Mouse (Mus musculus): ENCODE data around the gene H2-Q7.
"Not testable (repeated sequence)": the region's sequence is repeated elsewhere in the genome, so short reads cannot be mapped to it uniquely, and the experiment has no call there.

H2-Q7 gene

DNA sequence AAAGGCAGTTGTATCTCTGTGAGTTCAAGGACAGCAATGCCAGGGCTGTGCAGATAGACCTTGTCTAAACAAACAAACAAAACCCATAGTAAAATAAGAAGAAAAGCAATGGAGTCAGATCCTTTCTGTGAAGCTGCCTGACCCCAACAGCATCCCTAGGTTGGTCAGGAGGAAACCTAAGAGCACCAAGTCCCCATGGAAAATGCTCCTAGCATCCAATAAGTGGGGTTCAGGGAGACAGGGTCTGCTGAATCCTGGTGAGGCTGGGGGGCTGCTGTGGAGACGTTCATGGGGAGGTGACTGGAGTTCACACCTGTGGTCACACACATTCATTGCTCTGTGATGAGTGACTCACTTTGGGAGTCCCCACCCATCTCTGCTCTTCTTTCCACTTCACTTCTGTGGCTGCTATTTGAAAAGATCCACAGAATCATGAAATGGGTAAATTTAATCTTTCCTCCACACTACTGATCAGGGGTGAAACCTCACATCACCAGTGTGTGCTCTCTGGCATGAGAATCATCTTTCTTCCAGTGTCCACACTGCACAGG lies 1.5 kb upstream of the H2-Q7 start:
- DNase-seq: not testable (repeated sequence)

DNA sequence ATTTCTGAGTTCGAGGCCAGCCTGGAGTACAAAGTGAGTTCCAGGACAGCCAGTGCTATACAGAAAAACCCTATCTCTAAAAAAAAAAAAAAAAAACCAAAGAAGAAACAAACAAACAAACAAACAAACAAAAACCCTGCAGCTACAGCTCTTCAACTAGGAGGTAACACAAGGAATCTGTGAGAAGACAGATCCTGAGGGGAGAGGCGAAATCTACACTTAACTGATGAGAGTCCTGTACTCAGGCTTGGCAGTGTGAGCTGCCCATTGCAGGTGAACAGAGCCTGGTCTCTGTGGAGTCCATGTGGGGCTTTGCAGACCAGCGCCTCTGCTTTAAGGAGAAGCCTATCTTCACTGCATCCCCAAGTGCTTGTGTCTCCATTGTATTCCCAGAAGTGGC lies 560 bp upstream of the H2-Q7 start:
- not testable (repeated sequence) for DNase-seq

DNA sequence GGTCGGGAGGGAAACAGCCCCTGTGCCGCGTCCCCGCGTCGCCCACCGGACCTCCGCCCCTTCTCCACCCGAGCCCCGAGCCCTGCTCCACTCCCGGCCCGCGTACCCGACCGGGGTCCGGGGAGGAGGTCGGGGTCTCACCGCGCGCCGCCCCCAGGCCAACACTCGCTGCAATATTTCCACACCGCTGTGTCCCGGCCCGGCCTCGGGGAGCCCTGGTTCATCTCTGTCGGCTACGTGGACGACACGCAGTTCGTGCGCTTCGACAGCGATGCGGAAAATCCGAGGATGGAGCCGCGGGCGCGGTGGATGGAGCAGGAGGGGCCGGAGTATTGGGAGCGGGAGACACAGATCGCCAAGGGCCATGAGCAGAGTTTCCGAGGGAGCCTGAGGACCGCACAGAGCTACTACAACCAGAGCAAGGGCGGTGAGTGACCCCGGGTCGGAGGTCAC lies 366 bp downstream of the H2-Q7 start:
- peak; percentile 13 to 17 for DNase-seq

DNA sequence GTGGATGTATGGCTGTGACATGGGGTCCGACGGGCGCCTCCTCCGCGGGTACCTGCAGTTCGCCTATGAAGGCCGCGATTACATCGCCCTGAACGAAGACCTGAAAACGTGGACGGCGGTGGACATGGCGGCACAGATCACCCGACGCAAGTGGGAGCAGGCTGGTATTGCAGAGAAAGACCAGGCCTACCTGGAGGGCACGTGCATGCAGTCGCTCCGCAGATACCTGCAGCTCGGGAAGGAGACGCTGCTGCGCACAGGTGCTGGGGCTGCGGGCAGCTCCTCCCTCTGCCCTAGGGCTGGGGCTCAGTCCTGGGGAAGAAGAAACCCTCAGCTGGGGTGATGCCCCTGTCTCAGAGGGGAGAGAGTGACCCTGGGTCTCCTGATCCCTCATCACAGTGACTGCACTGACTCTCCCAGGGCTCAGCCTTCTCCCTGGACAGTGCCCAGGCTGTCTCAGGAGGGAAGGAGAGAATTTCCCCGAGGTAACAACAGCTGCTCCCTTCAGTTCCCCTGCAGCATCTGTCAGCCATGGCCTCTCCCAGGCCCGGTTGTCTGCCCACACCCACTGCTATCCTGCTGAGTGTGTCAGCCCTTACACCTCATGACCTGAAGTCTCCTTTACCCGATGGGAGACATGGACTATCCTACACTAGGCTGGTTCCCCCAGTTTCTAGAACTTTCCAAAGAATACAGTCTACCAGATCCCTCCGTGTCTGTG lies 1.1 kb downstream of the H2-Q7 start:
- not testable (repeated sequence) for DNase-seq

DNA sequence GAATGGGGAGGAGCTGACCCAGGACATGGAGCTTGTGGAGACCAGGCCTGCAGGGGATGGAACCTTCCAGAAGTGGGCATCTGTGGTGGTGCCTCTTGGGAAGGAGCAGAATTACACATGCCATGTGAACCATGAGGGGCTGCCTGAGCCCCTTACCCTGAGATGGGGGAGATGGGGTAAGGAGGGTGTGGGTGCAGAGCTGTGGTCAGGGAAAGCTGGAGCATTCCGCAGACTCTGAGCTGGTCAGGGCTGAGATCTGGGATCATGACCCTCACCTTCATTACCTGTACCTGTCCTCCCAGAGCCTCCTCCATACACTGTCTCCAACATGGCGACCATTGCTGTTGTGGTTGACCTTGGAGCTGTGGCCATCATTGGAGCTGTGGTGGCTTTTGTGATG lies 3.4 kb downstream of the H2-Q7 start:
- DNase-seq: not testable (repeated sequence)

DNA sequence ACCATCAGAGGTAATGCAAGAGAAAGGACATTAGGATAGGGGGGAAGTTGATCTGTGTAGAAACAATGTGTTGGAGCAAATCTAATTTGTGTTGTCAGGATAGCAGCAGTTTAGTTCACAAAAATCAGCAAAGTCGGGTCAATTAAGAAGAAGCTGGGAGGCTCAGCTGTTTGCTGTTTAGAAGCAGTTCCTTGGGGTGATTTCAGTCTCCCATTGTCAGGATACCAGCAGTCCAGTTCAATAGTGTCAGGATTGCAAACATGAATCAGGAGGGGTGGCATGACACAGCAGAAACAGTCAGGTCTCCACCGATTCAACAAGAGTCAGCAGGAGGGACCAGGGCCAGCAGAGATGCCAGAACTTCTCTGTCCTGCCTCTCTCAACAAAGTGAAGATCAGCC lies 5.6 kb downstream of the H2-Q7 start:
- not testable (repeated sequence) for DNase-seq

DNA sequence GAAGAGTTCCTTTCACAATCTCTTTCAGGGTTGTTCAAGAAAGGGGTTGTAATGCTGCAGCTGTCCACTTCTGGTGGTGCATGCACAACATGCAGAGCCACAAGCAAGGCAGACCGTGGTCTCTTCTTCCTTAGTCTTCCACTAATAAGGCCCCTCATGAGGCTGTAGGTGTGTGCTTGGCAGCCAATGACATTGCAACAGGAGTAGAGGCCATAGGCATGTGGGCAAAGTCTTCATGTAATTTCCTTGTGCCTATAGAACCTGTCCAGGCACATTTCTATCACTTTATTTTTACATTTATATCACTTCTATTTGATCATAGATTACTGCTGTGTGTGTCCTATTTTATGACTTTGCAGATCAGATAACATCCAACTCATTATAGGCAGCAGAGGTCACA lies 19.3 kb downstream of the H2-Q7 start:
- DNase-seq: not testable (repeated sequence)

DNA sequence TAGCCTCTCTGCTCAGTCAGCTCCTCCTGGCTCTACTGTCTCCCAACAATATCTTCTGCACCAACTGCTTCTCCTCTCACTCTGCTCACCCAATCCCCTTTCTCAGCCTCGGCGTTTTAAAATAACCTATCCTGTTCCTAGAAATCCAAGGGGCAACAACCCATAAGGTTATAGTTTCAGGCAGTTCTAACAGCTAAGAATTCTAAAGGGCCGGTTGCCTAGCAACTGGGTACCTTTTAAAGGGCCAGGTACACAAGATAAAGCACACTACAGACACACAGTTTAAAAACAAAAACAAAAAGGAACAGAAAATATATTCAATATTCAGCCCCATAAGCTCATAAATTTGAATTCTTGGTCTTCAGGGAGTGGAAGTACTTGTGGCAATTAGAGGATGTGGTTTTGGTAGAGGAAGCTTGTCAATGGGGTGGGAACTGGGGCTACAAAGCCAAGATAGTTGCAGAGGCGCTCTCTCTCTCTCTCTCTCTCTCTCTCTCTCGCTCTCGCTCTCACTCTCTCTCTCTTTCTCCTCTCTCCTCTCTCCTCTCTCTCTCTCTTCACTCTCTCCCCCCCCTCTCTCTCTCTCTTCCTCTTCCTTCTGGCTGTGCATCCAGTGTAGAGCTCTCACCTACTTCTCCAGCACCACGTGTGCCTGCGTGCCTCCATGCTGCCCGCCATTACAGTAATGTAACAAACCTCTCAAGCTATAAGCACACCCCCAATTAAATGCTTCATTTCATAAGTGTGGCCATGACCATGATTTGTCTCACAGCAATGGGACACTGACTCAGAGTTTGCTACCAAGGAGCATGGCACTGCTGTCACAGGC lies 21.8 kb downstream of the H2-Q7 start:
- not testable (repeated sequence) for DNase-seq

DNA sequence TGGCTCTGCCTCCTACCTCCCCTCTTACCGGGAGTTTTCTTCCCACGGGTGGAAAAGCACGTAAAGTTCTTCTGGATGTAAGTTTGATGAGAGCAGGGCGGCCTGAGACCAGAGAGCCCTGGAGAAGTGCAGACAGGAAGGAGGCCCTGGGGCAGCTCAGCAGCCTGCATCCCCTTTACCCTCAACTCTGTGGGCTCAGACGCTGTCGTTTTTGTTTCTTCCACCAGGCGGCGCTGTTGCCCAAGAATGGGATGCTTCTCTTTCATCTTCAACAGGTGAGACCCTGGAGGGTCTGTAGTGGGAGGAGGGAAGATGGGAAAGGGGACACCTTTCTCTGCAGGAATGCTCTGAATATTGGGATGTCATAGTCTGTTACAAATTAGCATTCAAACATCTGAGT lies 26.7 kb downstream of the H2-Q7 start:
- peak in 1 of 2 experiments; percentile 7 for DNase-seq

DNA sequence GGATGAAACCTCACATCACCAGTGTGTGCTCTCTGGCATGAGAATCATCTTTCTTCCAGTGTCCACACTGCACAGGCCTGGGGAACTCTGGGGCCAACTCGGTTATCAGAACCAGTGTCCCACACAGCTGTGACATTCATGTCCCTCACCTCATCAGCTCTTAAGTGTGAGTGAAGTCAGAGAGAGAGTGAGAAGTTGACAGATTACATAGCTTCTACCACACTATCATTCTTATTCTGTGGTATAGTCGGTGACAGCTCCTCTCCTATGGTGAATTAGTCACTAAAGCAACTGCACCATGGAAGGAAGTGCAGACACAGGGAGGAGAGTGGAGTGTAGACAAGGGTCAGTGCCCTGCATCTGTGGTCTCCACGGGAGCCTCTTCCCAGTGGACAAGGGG lies 30.0 kb downstream of the H2-Q7 start:
- DNase-seq: not testable (repeated sequence)

DNA sequence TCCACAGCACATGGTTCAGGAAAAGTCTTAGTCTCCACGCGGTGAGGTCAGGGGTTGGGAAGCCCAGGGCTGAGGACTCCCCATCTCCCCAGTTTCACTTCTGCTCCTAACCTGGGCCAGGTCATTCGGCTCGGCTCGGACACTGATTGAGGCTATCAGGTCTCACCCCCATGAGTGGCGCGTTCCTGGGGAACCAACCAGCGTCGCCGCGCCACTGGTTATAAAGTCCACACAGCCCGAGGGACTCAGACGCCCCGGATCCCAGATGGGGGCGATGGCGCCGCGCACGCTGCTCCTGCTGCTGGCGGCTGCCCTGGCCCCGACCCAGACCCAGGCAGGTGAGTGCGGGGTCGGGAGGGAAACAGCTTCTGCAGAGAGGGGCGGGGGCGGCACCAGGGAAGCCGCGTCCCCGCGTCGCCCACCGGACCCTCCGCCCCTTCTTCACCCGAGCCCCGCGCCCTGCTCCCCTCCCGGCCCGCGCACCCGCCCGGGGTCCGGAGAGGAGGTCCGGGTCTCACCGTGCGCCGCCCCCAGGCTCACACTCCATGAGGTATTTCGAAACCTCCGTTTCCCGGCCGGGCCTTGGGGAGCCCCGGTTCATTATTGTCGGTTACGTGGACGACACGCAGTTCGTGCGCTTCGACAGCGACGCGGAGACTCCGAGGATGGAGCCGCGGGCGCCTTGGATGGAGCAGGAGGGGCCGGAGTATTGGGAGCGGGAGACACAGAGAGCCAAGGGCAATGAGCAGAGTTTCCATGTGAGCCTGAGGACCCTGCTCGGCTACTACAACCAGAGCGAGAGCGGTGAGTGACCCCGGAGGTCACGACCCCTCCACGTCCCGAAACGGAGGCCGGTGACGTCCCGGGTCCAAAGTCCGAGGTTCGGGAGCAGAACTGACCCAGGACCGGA lies 31.1 kb downstream of the H2-Q7 start, which contains the start of gene H2-Q10:
H2-Q10 (plus strand) TSS at position 248 of the 910 bp plus-strand sequence.
- no peak for DNase-seq

DNA sequence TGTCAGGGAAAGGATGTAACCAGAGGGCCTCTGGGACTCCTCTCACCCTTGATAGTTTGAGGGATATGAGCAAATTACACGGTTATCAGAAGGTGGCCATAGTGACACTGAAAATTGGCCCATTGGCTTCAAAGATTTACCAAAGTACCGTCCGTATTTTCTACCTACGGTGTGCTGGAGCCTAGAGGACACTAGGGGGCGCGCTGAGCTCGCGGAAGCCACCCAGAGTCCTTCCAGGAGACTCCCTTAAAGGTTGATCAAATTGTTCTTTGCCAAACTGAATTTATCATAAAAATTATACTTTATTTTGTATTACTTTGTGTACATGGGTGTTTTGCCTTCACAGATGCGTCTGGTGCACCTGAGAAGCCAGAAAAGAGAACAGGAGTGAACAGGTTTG lies 45.1 kb downstream of the H2-Q7 start:
- peak; percentile 59 to 76 for DNase-seq

DNA sequence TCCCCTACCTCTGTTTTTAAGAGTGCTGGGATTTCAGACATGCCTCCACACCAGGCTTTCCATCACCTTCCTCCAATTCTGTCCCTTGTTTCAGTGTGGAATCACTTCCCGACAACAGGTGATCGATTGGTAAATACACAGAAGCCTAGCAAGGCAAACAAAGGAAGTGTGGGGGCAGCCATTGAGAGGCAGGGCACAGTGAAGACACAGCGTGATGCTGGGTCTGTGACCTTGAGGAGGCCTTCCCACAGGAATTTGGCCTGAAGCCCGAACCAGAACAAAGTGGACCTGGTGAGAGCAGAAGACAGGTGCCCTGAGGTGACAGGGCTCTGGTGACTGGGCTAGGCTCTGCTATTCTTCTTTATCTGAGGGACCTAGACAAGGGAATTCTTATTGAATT lies 46.7 kb downstream of the H2-Q7 start:
- no peak for DNase-seq

DNA sequence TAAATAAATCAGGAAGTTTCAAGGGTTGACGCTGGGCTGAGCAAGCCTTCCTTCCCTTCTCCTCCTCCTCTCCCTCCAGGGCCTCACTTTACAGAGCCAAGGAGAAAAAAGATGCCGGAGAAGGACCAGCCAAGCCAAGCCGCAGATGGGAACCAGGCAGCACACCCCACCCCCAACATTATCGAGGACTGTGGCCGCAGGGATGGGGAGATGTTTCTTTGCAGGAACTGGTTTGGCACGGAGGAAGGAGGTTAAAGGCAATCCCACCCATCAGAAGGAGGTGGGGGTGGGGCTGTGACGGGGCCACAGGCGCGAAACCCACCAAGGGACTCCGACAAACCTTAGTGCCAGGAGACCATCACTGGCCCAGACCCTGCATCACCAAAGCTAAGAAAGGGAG lies 47.8 kb downstream of the H2-Q7 start:
- no peak for DNase-seq

DNA sequence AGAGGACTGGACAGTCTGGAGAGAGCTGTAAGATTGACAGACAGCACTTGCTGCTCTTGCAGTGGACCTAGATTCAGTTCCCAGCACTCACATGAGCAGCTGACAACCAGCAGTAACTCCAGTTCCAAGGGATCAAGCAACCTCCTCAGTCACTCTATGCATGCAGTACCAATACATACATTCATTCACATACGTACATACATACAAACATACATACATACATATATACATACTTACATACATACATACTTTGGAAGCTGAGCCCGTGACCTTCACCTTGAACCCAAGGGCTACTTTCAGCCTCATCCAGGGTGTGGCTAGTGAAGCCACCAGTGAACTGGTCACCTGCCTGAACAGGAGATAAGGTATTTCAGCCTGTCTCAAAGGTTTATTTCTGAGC lies 49.1 kb downstream of the H2-Q7 start:
- no peak for DNase-seq

DNA sequence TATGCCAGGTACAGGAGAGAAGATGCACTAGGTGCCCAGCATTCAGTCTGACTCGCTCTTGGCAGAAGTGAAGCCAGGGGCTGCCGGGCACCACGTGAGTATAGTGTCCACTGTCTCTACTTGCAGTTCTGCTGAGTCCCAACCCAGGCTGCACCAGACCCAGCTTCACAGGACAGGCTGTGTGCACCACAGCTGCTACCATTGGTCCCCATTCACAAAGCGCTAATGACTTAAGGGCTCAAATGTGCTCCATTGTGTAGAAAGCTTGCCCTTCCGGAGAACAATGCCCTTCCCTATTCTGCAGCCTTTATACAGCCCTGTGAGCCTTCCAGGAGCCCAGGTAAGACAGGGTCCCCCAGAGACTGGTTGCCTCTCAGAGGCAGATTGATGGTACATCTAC lies 51.4 kb downstream of the H2-Q7 start:
- DNase-seq: no peak
